Mouse (Mus musculus): ENCODE measurements around the gene Tmem43.

DNA sequence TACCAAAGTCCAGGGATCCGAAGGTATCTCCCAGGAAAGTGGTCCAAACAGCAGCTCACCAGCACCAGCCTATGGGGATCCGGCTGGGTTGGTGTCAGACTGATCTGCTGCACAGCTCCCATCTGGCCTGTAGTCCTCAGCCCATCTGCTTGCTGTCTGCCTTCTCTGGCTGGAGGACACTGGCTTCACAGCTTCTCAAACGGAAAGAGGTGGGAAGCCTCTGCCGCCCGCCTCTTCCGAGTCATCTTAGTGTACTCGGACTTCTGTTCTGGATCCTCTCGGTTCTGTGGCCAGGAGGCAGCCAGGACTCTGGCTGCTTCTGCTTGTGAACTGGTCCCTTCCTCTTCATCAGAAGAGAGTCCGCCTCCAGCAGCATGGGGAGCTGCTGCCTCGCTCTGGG lies 16.4 kb downstream of the Tmem43 start:
- no peak for TF ChIP-seq GATA1 (IDR thresholded peaks at IDR 0.05; ENCODE audit: low read length)
- TF ChIP-seq TAL1 (IDR thresholded peaks at IDR 0.05; ENCODE audit: low read length) = no peak
